Mouse (Mus musculus): ENCODE data around the gene Gamt. TPM values are rescaled to one million over a fixed set of nuclear protein-coding genes. Genes with fewer than 3 reads are reported as not detected.

The Gamt gene
- polyA plus RNA-seq, 1 experiment from 2014 or later: 38.3 TPM

DNA sequence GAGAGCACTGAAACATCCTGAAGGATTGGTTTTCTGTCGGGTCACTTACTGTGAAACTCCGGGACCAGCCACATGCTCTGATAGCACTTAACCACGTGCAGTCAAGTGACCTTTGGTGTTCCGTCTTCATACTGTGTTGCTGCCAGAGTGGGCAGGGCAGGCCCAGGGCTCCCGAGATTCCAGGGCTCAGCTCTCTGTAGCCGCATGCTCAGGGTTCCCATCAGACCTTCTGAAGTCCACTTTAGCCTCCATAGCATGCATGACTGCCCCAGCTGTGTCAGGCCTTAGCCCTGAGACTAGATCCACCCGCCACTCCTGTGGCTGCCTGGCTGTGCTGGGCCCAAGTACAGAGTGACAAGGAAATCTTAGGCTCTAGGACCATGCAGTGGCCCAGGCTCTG is 20.5 kb upstream of the Gamt start:
- Histone ChIP-seq H3K27ac (no peak overlapping the region), H3K4me3 (0 out of 2 replicates have a peak overlapping the region, but pooled peaks have one; percentile 18), H3K9me3 (no peaks in the 10 kb centered on the region), H3K4me1 (replicated peaks) (peaks cover 14% of the 10 kb centered on the region), H3K36me3 (peaks cover 100% of the 10 kb centered on the region), H3K27me3 (ENCODE audit: insufficient read depth, poor library complexity, severe bottlenecking) (no peaks in the 10 kb centered on the region)
- 84% methylated on average over 7 of the region's 7 CpGs for WGBS
- no peak for DNase-seq (ENCODE audit: low spot score)

DNA sequence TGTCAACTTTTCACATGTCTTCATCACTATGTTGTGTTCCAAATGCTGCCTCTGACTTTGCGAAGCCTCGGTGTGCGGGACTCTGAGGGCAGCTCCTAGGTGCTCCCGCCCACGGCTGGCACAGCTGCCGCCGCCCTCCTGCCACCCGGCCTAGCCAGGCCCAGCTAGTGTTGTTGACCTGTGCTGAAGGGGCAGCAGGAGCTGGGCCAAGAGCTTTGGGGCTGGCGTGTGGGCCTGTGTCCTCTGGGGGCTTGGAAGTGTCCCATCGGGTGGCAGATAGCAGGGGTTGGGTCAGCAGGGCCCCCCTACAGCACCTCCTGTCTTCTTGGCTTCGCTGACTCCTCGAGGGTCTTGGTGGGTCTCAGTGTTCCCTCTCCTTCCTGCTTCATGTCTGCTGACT is 18.5 kb upstream of the Gamt start:
- H3K4me3 ChIP-seq: no peak overlapping the region
- peaks cover 100% of the 10 kb centered on the region for H3K36me3 ChIP-seq
- WGBS: 95% methylated on average over 12 of the region's 12 CpGs
- no peak for DNase-seq (ENCODE audit: low spot score)
- H3K27me3 ChIP-seq (ENCODE audit: insufficient read depth, poor library complexity, severe bottlenecking): no peaks in the 10 kb centered on the region
- H3K27ac ChIP-seq: no peak overlapping the region
- no peaks in the 10 kb centered on the region for H3K9me3 ChIP-seq
- H3K4me1 ChIP-seq (replicated peaks): peaks cover 10% of the 10 kb centered on the region

DNA sequence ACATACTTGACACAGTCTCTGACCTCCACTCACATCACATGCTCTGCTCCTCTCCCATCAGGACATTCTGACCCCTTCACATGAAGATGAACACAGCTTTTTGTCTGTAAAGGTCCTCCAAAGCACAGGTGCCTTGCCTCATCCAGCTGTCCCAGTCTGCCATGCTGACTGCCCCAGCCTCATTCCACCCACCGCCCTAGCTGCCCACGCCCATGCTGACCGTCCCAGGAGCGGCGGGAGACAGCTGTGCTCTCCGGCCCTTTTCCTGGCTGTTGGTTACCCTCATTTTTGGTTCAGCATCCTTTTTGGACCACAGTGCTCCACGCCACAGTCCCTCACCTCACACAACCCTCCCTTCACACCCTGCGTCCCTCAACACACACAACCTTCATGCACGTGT is 17.6 kb upstream of the Gamt start:
- Histone ChIP-seq H3K4me3 (no peak overlapping the region), H3K36me3 (peaks cover 100% of the 10 kb centered on the region), H3K4me1 (replicated peaks) (peaks cover 10% of the 10 kb centered on the region), H3K27me3 (ENCODE audit: insufficient read depth, poor library complexity, severe bottlenecking) (no peaks in the 10 kb centered on the region), H3K9me3 (no peaks in the 10 kb centered on the region), H3K27ac (no peak overlapping the region)
- 95% methylated on average over 9 of the region's 9 CpGs for WGBS
- DNase-seq (ENCODE audit: low spot score): no peak

DNA sequence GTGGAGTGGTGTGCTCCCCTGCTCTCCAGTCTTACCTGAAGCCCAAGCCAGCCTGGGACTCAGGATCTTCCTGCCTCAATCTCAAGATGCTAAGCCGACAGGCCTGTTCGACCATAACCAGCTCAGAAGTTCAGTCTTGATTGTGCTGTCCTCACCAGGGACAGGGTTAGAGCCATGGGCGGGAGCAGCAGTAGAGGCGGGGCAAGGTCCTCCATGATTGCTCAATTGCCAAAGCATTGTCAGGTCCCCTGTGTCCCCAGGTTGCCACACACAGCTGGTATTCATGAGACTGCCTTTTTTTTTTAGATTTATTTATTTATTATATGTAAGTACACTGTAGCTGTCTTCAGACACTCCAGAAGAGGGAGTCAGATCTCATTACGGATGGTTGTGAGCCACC is 15.4 kb upstream of the Gamt start:
- H3K4me1 ChIP-seq (replicated peaks): peaks cover 13% of the 10 kb centered on the region
- H3K27me3 ChIP-seq (ENCODE audit: insufficient read depth, poor library complexity, severe bottlenecking): no peaks in the 10 kb centered on the region
- H3K9me3 ChIP-seq: no peaks in the 10 kb centered on the region
- 90% methylated on average over 5 of the region's 5 CpGs for WGBS
- no peak for DNase-seq (ENCODE audit: low spot score)
- H3K36me3 ChIP-seq: peaks cover 95% of the 10 kb centered on the region
- no peak overlapping the region for H3K27ac ChIP-seq
- no peak overlapping the region for H3K4me3 ChIP-seq

DNA sequence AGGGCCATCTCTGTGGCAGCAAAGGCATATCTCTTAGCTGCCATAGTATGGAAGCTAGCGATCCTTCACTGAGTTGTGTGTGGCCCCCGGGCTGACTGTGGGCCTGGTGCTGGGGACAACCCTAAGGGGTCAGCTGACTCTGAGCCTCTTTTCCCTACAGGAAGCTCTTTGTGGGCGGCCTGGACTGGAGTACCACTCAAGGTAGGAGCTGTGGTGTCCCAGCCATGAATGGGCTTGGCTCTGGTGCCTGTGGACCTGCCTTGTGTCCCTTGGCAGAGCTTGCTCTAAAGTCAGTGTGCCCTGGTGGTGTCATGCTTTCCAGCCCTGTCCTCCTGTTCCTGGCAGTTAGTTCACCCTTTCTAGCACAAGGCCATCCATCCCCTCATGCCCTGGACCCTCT is 13.0 kb upstream of the Gamt start:
- Histone ChIP-seq H3K4me1 (replicated peaks) (peaks cover 30% of the 10 kb centered on the region), H3K9me3 (no peaks in the 10 kb centered on the region), H3K36me3 (peaks cover 94% of the 10 kb centered on the region), H3K4me3 (peak overlapping the region; percentile 9; the same call in 1 of the 2 replicates), H3K27ac (no peak overlapping the region), H3K27me3 (ENCODE audit: insufficient read depth, poor library complexity, severe bottlenecking) (no peaks in the 10 kb centered on the region)
- DNase-seq (ENCODE audit: low spot score): no peak
- 88% methylated on average over 3 of the region's 3 CpGs for WGBS

DNA sequence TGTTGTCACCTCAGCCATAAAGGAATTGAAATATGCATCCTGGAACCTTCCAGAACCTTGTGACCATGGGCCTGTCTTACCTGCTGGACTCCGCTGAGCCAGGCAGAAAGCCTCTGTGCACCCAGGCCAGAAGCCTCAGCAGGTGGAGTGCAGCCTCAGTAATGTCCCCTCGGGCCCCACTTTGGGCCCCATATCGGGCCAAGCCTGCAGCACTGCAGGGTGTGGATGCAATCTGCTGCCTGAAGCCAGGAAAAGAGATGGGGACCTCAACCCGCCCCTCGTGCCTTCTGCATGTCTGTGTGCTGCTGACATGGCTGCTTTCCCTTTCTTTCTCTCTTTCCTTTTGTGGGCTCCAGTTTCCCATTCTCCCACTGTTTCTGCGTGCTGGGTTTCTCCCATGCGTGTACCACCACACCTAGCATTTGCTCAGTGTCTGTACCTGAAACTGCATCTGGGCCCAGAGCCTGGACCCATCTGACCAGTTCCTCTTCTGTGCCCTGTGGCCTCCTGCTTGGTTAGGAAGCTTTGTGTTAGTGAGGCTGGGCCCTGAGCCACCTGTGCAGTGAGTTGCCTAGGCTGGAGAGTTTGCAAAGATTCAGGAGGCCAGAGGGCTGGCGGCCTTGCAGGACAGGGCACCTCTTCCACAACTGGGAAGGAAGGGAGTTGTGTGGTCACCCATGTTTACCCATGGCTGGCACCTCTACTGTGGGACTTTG is 11.2 kb upstream of the Gamt start:
- Histone ChIP-seq H3K27me3 (ENCODE audit: insufficient read depth, poor library complexity, severe bottlenecking) (no peaks in the 10 kb centered on the region), H3K36me3 (peaks cover 91% of the 10 kb centered on the region), H3K27ac (no peak overlapping the region), H3K4me1 (replicated peaks) (peaks cover 47% of the 10 kb centered on the region), H3K4me3 (peak overlapping the region; percentile 14; the same call in 1 of the 2 replicates), H3K9me3 (no peaks in the 10 kb centered on the region)
- 91% methylated on average over 8 of the region's 8 CpGs for WGBS
- no peak for DNase-seq (ENCODE audit: low spot score)

DNA sequence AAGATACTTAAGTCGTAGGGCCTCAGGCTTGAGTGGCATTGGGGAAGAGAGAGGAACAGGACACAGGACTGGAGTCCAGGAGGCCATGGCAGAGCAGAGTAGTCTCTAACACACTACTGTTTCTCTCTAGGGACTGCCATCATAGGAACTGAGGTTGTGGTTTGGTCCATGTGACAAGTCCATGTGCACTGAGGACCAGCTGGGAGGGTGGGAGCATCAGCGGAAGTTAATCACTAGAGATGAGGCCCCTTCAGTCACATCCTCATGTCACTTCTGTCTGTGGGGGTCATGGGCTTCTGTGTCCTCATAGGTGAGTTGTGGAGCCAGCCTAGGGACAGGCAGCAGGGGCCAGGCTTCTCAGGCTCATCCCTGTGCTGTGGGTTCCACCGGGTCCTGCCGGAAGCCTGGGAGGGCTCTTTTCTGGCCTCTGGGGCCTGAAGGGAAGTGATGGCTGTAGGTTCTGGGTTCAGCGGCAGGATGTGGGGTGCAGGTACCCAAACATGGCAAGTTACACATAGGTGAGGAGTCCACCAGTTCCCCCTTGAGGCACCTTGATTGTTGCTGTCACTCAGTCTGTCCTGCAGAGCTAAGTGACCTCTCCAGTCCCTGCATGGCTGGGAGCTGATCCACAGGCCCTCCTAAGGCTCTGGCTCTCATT is 10.5 kb upstream of the Gamt start:
- Histone ChIP-seq H3K36me3 (peaks cover 87% of the 10 kb centered on the region), H3K4me3 (no peak overlapping the region), H3K27me3 (ENCODE audit: insufficient read depth, poor library complexity, severe bottlenecking) (no peaks in the 10 kb centered on the region), H3K9me3 (no peaks in the 10 kb centered on the region), H3K4me1 (replicated peaks) (peaks cover 55% of the 10 kb centered on the region), H3K27ac (no peak overlapping the region; the same call in 1 of the 2 replicates)
- WGBS: 92% methylated on average over 5 of the region's 5 CpGs
- DNase-seq (ENCODE audit: low spot score): no peak

DNA sequence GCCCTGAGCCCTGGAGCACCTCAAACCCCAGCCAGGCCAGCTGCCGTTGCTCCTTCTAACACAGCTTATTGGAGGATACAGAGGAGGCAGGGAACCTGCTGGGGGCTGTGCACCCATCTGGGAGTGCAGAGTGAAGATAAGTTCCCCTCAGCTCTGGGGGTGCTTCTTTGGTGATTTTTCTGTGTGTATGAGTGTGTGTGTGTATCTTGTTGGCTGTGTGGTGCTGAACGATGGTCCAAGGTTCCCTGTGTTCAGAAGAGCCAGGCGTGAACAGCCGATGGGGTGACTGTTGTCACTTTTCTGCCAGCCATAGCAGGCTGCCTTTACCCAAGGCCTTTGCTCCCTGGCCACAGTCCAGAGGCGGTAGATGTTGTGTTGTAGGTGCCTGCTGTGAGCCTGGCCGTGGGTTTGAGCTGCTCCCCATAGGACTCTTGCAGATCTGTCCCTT is 9.9 kb upstream of the Gamt start:
- no peak overlapping the region for H3K27ac ChIP-seq
- H3K4me1 ChIP-seq (replicated peaks): peaks cover 60% of the 10 kb centered on the region

DNA sequence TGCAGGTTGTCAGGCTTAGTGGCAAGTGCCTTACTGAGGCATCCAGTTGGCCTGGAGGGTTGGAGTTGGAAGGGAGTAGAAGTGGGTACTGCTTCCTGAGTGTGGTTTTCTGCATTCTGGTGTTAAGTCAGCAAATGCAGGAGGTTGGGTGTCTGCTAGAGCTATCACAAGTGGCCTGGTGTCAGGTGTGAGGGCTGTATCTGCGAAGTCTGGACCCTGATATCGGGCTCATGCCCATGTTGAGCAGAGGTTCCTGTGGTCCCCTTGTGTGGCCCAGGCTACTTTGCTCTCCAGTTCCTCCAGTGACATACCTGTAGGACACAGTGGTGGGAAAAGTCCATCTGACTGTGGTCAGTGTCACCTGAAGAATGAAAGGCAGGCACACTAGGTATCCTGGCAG is 9.3 kb upstream of the Gamt start:
- Histone ChIP-seq H3K4me1 (replicated peaks) (peaks cover 64% of the 10 kb centered on the region), H3K9me3 (no peaks in the 10 kb centered on the region), H3K27ac (no peak overlapping the region), H3K27me3 (ENCODE audit: insufficient read depth, poor library complexity, severe bottlenecking) (no peaks in the 10 kb centered on the region), H3K4me3 (0 out of 2 replicates have a peak overlapping the region, but pooled peaks have one; percentile 2), H3K36me3 (peaks cover 75% of the 10 kb centered on the region)
- 98% methylated on average over 2 of the region's 2 CpGs for WGBS
- DNase-seq (ENCODE audit: low spot score): no peak

More for the DNA sequence above, 9.9 kb upstream of the Gamt start:
- H3K4me3 ChIP-seq: peak overlapping the region; percentile 2; the same call in 1 of the 2 replicates
- no peak for DNase-seq (ENCODE audit: low spot score)
- WGBS: 88% methylated on average over 6 of the region's 6 CpGs
- peaks cover 82% of the 10 kb centered on the region for H3K36me3 ChIP-seq
- no peaks in the 10 kb centered on the region for H3K9me3 ChIP-seq
- H3K27me3 ChIP-seq (ENCODE audit: insufficient read depth, poor library complexity, severe bottlenecking): no peaks in the 10 kb centered on the region

DNA sequence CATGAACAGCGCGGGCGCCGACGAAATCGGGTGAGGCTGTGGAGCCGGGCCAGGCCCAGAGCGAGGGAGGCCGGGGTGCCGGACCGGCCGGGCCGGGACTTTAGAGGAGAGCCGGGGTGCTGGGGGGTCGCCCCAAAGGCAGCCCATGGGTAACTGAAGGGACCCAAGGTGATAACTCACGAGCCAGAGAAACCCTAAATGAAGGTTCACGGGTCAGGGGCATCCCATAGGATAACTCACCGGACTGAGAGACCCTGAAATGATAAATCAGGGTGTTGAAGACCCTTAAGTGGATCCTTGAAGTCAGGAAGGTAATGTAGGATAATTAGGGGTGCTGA is 4.3 kb upstream of the Gamt start:
- Histone ChIP-seq H3K4me3 (peak overlapping the region; percentile 88), H3K27ac (peak overlapping the region; percentile 97), H3K36me3 (peaks cover 31% of the 10 kb centered on the region), H3K27me3 (ENCODE audit: insufficient read depth, poor library complexity, severe bottlenecking) (no peaks in the 10 kb centered on the region), H3K4me1 (replicated peaks) (peaks cover 63% of the 10 kb centered on the region), H3K9me3 (no peaks in the 10 kb centered on the region)
- WGBS: under 1% methylated on average over 18 of the region's 18 CpGs
- DNase-seq (ENCODE audit: low spot score): no peak

DNA sequence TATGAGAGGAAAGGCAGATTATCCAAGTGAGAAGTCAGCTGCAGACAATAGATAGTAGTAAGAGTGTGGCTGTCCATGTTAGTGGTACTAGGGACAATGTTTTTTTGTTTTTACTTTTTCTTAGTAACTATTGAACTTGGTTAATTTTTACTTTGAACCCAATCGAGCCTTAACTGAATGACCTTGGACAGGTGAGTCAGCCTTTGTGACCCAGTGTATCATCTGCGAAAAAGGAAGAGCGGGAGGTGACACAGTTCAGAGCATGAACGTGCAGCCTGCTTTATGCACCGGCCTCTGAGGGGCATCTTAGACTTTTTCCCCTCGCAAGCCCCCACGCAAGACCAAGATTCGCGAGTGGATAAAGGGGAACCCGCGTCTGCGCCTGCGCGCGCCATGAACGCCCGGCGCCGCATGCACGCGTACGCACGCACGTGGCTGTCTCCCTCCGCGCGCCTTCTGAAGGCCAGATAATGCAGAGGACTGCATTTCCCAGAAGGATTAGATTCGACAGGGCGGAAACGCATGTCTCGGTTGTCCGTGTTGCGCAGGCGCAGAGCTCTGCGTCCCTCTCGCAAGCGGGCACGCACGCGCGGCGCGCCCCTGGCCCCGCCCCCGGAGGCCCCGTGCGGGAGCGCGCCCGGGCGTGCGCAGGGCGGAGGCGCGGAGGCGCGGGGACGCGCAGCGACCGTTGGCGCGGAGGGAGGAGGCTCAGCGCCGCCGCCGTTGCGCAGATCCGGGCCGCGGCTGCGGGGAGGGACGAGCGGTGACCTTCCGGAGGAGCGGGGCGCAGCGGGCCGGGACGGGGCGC is 3.7 kb upstream of the Gamt start:
- Histone ChIP-seq H3K27me3 (ENCODE audit: insufficient read depth, poor library complexity, severe bottlenecking) (no peaks in the 10 kb centered on the region), H3K9me3 (no peaks in the 10 kb centered on the region), H3K4me1 (replicated peaks) (peaks cover 64% of the 10 kb centered on the region), H3K27ac (peak overlapping the region; percentile 97), H3K36me3 (peaks cover 25% of the 10 kb centered on the region), H3K4me3 (peak overlapping the region; percentile 88)
- DNase-seq (ENCODE audit: low spot score): peak; percentile 98
- 2% methylated on average over 81 of the region's 81 CpGs for WGBS

DNA sequence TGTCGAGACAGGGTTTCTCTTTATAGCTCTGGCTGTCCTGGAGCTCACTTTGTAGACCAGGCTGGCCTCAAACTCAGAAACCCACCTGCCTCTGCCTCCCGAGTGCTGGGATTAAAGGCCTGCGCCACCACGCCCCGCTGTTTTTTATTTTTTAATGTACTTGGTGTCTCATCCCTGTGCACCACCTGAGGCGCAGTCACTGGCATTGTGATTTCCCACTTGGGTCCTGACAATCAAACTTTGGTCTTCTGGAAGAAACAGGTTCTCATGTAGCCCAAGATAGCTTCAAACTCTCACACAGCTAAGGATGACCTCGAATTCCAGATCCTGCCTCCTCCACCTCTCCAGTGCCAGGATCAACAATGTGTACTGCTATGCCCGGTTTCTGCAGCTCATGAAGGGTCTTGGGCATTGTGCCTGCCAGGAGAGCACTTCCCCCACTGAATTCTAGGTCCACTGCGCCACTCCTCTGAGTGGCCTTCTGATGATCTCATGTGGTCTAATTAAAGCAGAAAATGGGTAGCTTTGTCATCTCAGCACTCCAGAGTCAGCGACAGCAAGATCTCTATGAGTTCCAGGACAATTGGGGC is 2.1 kb upstream of the Gamt start:
- H3K27me3 ChIP-seq (ENCODE audit: insufficient read depth, poor library complexity, severe bottlenecking): no peaks in the 10 kb centered on the region
- 94% methylated on average over 10 of the region's 10 CpGs for WGBS
- no peak overlapping the region for H3K27ac ChIP-seq
- peaks cover 24% of the 10 kb centered on the region for H3K36me3 ChIP-seq
- peaks cover 69% of the 10 kb centered on the region for H3K4me1 ChIP-seq (replicated peaks)
- H3K9me3 ChIP-seq: no peaks in the 10 kb centered on the region
- H3K4me3 ChIP-seq: no peak overlapping the region
- no peak for DNase-seq (ENCODE audit: low spot score)

Data from hindbrain, embryonic 10.5 days (tissue).